Mouse (Mus musculus): ENCODE data around the gene Gm11757. TPM values are rescaled to one million over a fixed set of nuclear protein-coding genes. Genes with fewer than 3 reads are reported as not detected.

Gm11757 gene
- total RNA-seq (2023): not detected

GRCm38 (mm10) chr4:73891012-73891411, at the start of gene Gm11757:
Gene Gm11757, minus strand, starts transcription at chr4:73891112.

DNA sequence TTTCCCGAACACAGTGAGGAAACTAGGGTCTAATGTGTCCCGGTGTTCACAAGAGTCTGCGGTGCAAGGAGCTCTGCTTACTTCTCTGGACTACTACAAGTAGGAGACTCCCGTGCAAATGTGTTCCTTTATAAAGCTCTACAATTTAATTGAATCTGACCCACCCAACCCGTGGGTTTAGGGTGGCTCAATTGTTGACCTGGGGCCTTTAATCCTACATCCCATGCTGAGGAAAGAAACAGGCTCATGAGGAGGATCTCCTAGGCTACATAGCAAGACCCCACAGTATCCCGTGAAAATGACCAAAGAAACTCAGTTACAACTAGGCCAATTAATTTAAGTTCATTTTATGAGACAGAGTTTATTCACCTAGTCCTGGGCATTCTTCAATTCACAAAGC, 29.7 kb upstream of the Gm11757 start, which contains the start of gene Gm11756:
Gene Gm11756 (minus strand): TSS at position 101 of the 400 bp plus-strand sequence.

DNA sequence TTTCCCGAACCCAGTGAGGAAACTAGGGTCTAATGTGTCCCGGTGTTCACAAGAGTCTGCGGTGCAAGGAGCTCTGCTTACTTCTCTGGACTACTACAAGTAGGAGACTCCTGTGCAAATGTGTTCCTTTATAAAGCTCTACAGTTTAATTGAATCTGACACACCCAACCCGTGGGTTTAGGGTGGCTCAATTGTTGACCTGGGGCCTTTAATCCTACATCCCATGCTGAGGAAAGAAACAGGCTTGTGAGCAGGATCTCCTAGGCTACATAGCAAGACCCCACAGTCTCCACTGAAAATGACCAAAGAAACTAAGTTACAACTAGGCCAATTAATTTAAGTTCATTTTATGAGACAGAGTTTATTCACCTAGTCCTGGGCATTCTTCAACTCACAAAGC, 14.9 kb upstream of the Gm11757 start, which contains the start of gene Gm13871:
Gene Gm13871 (minus strand): TSS at position 101 of the 400 bp plus-strand sequence.

DNA sequence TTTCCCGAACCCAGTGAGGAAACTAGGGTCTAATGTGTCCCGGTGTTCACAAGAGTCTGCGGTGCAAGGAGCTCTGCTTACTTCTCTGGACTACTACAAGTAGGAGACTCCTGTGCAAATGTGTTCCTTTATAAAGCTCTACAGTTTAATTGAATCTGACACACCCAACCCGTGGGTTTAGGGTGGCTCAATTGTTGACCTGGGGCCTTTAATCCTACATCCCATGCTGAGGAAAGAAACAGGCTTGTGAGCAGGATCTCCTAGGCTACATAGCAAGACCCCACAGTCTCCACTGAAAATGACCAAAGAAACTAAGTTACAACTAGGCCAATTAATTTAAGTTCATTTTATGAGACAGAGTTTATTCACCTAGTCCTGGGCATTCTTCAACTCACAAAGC, 14.7 kb downstream of the Gm11757 start, which contains the start of gene Gm11758:
Gene Gm11758 (minus strand): TSS at position 101 of the 400 bp plus-strand sequence.

Other genes with a start within 250 kb of the Gm11757 start
- not detected for gene Gm11239, start 222.8 kb downstream of the Gm11757 start, total RNA-seq (2023)
- not detected for gene Gm428, start 207.6 kb downstream of the Gm11757 start, total RNA-seq (2023)
- not detected for gene Rasef, start 100.1 kb downstream of the Gm11757 start, total RNA-seq (2023)
- gene Gm11758, start 14.8 kb downstream of the Gm11757 start, total RNA-seq (2023): not detected
- not detected for gene Gm13871, start 14.8 kb upstream of the Gm11757 start, total RNA-seq (2023)
- not detected for gene Gm11756, start 29.6 kb upstream of the Gm11757 start, total RNA-seq (2023)
- gene 2310002L09Rik, start 59.7 kb upstream of the Gm11757 start, total RNA-seq (2023): not detected
- not detected for gene Frmd3, start 122.3 kb upstream of the Gm11757 start, total RNA-seq (2023)

All from B cell, adult 67 days (primary cell).